Mouse (Mus musculus) forebrain, postnatal 0 days (tissue): ENCODE data around the gene Gm13178. TPM values are rescaled to one million over a fixed set of nuclear protein-coding genes. Genes with fewer than 3 reads are reported as not detected.
A peak's percentile ranks its signal among the peaks of the same experiment; 100 is the strongest.

Experiments used
- ATAC-seq: fragments of 200-750 bp; cut with Nextera tagmentation; 2 replicates; pipeline ENCODE4 v1.8.0; 2017; ENCODE audit warnings: mild to moderate bottlenecking, moderate library complexity
- DNase-seq: peaks from one replicate; pipeline ENCODE4 v3.0.0-alpha.2; 2015
- H3K27ac ChIP-seq: fragments of 300-500 bp; sonication (generic); 2 replicates; pipeline ENCODE4 v1.5.1; 2014; ENCODE audit warnings: low read depth, mild to moderate bottlenecking, antibody characterized with exemption, low read length, moderate library complexity, mixed read lengths
- H3K27me3 ChIP-seq: fragments of 300-500 bp; sonication (generic); 2 replicates; pipeline ENCODE4 v1.6.1; 2014; ENCODE audit warnings: mild to moderate bottlenecking, low read length, mixed read lengths; ENCODE audit not compliant: insufficient read depth
- H3K36me3 ChIP-seq: fragments of 300-500 bp; sonication (generic); 2 replicates; pipeline ENCODE4 v1.6.1; 2014; ENCODE audit warnings: mild to moderate bottlenecking, moderate library complexity; ENCODE audit not compliant: insufficient read depth
- H3K4me1 ChIP-seq: fragments of 300-500 bp; sonication (generic); 2 replicates; pipeline ENCODE4 v1.6.1; 2014; ENCODE audit warnings: antibody characterized with exemption; ENCODE audit not compliant: insufficient read depth
- H3K4me2 ChIP-seq: fragments of 300-500 bp; sonication (generic); 2 replicates; pipeline ENCODE4 v1.6.1; 2014; ENCODE audit warnings: low read depth, mild to moderate bottlenecking, moderate library complexity
- H3K4me3 ChIP-seq: fragments of 300-500 bp; sonication (generic); 2 replicates; pipeline ENCODE4 v1.5.1; 2014; ENCODE audit warnings: low read depth, low read length, mixed read lengths
- H3K9ac ChIP-seq: fragments of 300-500 bp; sonication (generic); 2 replicates; pipeline ENCODE4 v1.6.1; 2014; ENCODE audit warnings: mild to moderate bottlenecking
- H3K9me3 ChIP-seq: fragments of 300-500 bp; sonication (generic); 2 replicates; pipeline ENCODE4 v1.6.1; 2016; ENCODE audit warnings: low read length
- CTCF ChIP-seq: sonication (generic); IDR thresholded peaks from 2 replicates; pipeline ENCODE4 v1.5.1; 2016; ENCODE audit warnings: antibody characterized with exemption, control low read depth, low read depth
- WGBS: fragments of 180-500 bp; shearing (Covaris S2); extraction: QIAGEN DNeasy Blood & Tissue Kit; methylation state at CpG from one replicate; pipeline ENCODE4 v1.1.7; 2014; 5-methylcytosine and 5-hydroxymethylcytosine counted together
- polyA plus RNA-seq: library from polyadenylated mRNA; unstranded; fragments of >200 nt; fragmentation: Nextera tagmentation; extraction: Ambion mirVana; gene quantifications from 2 replicates; pipeline ENCODE4 v1.2.1, GENCODE M21; 2015
- total RNA-seq: library from RNA; depleted of rRNA; stranded (reverse); fragments of >200 nt; gene quantifications from 2 replicates; pipeline ENCODE4 v1.2.3, GENCODE M21; 2014; rRNA removed

The Gm13178 gene
- total RNA-seq (not detected in 2 replicates), polyA plus RNA-seq (not detected in 2 replicates)

DNA sequence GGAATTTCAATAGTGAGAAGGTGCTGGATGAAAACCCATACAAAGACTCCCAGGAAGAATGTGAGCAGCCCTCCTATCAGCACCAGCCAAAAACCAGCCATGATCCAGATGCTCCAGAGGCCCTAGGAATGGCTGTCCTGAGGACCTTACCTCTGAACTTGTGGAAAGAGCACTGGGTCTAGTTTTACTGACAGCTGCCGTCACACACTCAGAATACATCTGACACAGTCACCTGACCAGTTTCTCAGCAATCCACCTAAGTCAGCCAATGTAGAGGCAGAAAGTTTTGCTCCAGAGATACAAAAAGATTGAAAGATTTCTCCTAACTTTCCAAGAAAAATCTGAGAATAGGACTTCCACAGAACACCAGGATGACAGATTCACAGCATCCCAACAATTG lies at the start of gene Gm13178:
Gene Gm13178, minus strand, starts transcription at position 101 of the 400 bp plus-strand sequence.
- no peak for TF ChIP-seq CTCF
- no peak for ATAC-seq
- H3K27me3 ChIP-seq, result no peaks in the 10 kb centered on the region
- no peak within 1 kb of the TSS for H3K9ac ChIP-seq
- no peaks in the 10 kb centered on the region for H3K4me1 ChIP-seq
- no peak within 1 kb of the TSS for H3K4me2 ChIP-seq
- WGBS, result 79% methylated on average over 1 of the region's 1 CpGs
- peaks cover 7% of the 10 kb centered on the region; the same call in 1 of the 2 replicates for H3K9me3 ChIP-seq
- no peak within 1 kb of the TSS for H3K4me3 ChIP-seq
- H3K36me3 ChIP-seq, result no peaks in the 10 kb centered on the region
- no peak for DNase-seq
- H3K27ac ChIP-seq, result no peak within 1 kb of the TSS

DNA sequence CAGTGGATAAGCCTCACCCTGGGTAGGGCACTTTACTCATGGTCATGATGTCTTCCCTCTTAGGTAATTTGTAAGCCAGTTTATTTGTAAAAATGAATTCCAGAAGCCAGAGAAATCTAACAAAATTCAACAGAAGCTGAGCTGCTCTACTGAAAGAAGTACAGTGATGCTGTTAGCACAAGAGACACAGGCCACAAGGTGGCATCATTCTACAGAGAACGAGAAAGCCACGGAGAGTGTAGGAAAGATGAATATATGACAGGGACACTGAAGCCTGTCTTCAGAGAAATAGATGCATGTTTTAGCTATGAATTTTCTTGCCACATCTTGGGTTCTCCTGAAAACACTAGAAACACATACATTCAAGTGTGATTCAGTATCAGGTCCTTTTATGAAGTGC lies 44.5 kb upstream of the Gm13178 start:
- WGBS, result 48% methylated on average over 2 of the region's 2 CpGs
- H3K36me3 ChIP-seq, result no peaks in the 10 kb centered on the region
- H3K27ac ChIP-seq, result no peak overlapping the region
- ATAC-seq (no peak), DNase-seq (peak; percentile 52)
- H3K9me3 ChIP-seq, result no peaks in the 10 kb centered on the region
- peak; percentile 59 for TF ChIP-seq CTCF
- H3K4me3 ChIP-seq, result no peak overlapping the region
- no peak overlapping the region for H3K4me2 ChIP-seq
- H3K9ac ChIP-seq, result no peak overlapping the region
- H3K4me1 ChIP-seq, result no peaks in the 10 kb centered on the region
- no peaks in the 10 kb centered on the region for H3K27me3 ChIP-seq

DNA sequence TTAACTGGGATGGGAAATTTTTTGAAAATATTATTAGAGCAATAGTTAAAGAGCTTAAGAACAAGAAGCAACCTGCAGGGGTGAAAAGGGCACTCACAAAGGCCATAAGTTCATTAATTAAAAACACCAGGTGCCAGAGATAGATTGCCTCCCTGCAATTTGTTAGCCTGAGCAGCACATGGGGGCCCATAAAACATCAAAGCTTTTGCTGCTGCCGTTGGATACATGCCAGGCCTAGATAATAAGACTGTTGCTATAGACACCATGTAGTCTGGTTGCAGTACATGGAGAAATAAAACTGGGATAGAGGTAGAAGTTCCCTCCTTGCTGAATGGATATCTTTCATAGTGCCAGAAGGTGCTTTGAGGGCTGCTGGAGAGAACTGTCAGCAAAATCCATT lies 27.9 kb upstream of the Gm13178 start:
- no peak for TF ChIP-seq CTCF
- Histone ChIP-seq H3K27ac (no peak overlapping the region), H3K9ac (no peak overlapping the region), H3K9me3 (no peaks in the 10 kb centered on the region; the same call in 1 of the 2 replicates), H3K36me3 (no peaks in the 10 kb centered on the region), H3K27me3 (no peaks in the 10 kb centered on the region), H3K4me2 (no peak overlapping the region), H3K4me3 (no peak overlapping the region), H3K4me1 (no peaks in the 10 kb centered on the region)
- DNase-seq (no peak), ATAC-seq (no peak)
- WGBS, result 57% methylated on average over 1 of the region's 1 CpGs

DNA sequence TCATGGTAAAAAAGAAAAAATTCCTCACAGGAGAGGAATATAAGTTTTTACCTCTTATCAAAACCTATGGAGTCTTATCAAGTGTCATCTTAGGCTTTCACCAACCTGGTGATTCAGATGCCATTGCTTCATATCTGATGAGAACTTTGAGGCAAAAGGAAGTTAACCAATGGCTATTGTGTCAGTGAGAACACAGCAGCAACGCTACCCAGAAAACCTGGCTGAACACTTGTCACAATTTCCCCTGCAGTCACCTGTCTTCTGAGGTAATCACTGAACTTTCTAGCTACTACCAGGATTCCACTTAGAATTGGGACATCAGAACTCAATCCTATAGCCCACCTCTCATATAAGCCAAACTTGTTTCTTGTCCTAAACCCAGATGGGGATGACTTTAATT lies 1.5 kb downstream of the Gm13178 start:
- no peak for DNase-seq
- Histone ChIP-seq H3K36me3 (no peaks in the 10 kb centered on the region), H3K9ac (no peak overlapping the region), H3K4me2 (no peak overlapping the region), H3K4me1 (no peaks in the 10 kb centered on the region), H3K9me3 (peaks cover 11% of the 10 kb centered on the region; the same call in 1 of the 2 replicates), H3K27ac (no peak overlapping the region), H3K27me3 (no peaks in the 10 kb centered on the region), H3K4me3 (no peak overlapping the region)
- no peak for TF ChIP-seq CTCF
- 78% methylated on average over 1 of the region's 1 CpGs for WGBS
- ATAC-seq, result no peak

DNA sequence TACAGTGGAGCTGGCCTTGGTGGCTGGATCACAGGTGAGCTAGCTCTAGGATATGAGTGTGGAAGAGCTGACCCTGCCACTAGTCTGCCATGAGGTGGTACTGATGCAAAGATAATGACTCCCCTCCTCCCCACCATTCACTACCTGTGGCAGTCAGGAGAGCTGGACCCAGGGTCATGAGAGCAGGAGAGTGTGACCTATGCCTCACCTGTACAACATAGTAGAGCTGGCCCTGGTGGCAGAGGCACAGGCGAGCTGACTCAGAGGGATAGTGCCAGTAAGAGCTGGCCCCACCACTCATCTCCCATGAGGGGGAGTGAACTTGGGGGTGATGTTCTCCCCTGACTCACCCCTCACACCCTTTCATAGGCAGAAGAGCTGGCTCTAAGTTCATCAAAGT lies 2.9 kb downstream of the Gm13178 start:
- Histone ChIP-seq H3K4me2 (no peak overlapping the region), H3K4me3 (no peak overlapping the region), H3K27me3 (no peaks in the 10 kb centered on the region), H3K4me1 (no peaks in the 10 kb centered on the region), H3K27ac (no peak overlapping the region), H3K36me3 (no peaks in the 10 kb centered on the region), H3K9me3 (peaks cover 11% of the 10 kb centered on the region; the same call in 1 of the 2 replicates), H3K9ac (no peak overlapping the region)
- WGBS, result 92% methylated on average over 1 of the region's 1 CpGs
- ATAC-seq (no peak), DNase-seq (no peak)
- TF ChIP-seq CTCF, result no peak

DNA sequence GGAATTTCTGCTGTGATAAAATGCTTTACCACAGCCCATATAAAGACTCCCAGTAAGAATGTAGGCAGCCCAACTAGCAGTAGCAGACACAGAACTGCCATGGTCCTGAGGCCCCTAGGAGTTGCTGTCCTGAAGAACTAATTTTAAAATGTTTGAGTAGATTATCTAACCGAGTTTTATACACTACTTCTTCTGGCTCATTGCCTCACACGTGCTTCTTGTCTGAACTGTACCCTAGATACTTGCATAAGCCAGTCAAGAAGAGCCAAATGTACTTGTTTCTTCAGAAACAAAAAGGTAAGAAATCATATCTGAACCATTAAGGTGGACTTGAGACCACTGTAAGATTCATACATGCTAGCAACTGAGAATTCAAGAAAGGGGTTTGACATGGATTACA lies 34.9 kb downstream of the Gm13178 start, which contains the start of gene Gm436:
Gene Gm436, minus strand, starts transcription at position 101 of the 400 bp plus-strand sequence.
- Histone ChIP-seq H3K27ac (no peak within 1 kb of the TSS), H3K9ac (no peak within 1 kb of the TSS), H3K4me1 (no peaks in the 10 kb centered on the region), H3K36me3 (no peaks in the 10 kb centered on the region), H3K4me2 (no peak within 1 kb of the TSS), H3K4me3 (no peak within 1 kb of the TSS), H3K9me3 (0 out of 2 replicates have a peak, but pooled peaks cover 8% of the 10 kb centered on the region), H3K27me3 (no peaks in the 10 kb centered on the region)
- DNase-seq (no peak), ATAC-seq (no peak)
- no peak for TF ChIP-seq CTCF
- 55% methylated on average over 2 of the region's 2 CpGs for WGBS

Other genes with a start within 250 kb of the Gm13178 start
- not detected in 2 replicates for gene 9430007A20Rik, start 201.6 kb downstream of the Gm13178 start, total RNA-seq
- gene 9430007A20Rik, start 201.6 kb downstream of the Gm13178 start, polyA plus RNA-seq, result not detected in 2 replicates
- not detected in 2 replicates for gene Gm13124, start 156.3 kb downstream of the Gm13178 start, total RNA-seq
- gene Gm13124, start 156.3 kb downstream of the Gm13178 start, polyA plus RNA-seq, result not detected in 2 replicates
- gene Aadacl4, start 107.7 kb downstream of the Gm13178 start, total RNA-seq, result not detected in 2 replicates
- gene Aadacl4, start 107.7 kb downstream of the Gm13178 start, polyA plus RNA-seq, result not detected in 2 replicates
- not detected in 2 replicates for gene Gm436, start 35.0 kb downstream of the Gm13178 start, total RNA-seq
- gene Gm436, start 35.0 kb downstream of the Gm13178 start, polyA plus RNA-seq, result not detected in 2 replicates
- gene Gm438, start 65.2 kb upstream of the Gm13178 start, total RNA-seq, result not detected in 2 replicates
- gene Gm438, start 65.2 kb upstream of the Gm13178 start, polyA plus RNA-seq, result not detected in 2 replicates
- 13.6 and 17.5 TPM in 2 replicates for gene Dhrs3, start 171.4 kb upstream of the Gm13178 start, total RNA-seq
- 23.0 and 26.2 TPM in 2 replicates for gene Dhrs3, start 171.4 kb upstream of the Gm13178 start, polyA plus RNA-seq